Mouse (Mus musculus): ENCODE results near the gene Hist1h2ap.
"Not testable (repeated sequence)": the region's sequence is repeated elsewhere in the genome, so short reads cannot be mapped to it uniquely, and the experiment has no call there.

DNA sequence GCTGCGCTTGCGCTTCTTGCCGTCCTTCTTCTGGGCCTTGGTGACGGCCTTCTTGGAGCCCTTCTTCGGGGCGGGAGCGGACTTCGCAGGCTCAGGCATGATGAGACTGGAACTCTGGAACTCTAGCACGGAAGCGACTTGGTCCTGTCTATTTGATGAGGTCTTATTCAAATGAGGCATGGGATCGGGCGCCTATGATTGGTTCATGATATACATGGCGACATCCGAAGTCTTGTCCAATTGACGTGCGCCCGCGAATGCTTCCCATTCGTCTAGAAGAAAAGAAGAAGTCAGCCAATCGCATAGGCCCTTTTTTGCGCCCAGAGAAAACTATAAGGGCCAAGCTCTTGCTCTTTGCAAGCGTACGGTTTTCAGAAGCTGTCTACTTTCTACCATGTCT is 23.2 kb downstream of the Hist1h2ap start, which contains the start of the genes Hist1h2bq and Hist1h2ao:
- not testable (repeated sequence) for TF ChIP-seq POLR2A (IDR thresholded peaks at IDR 0.05; ENCODE audit: extremely low read depth, insufficient read depth, low read length); CTCF (IDR thresholded peaks at IDR 0.05; ENCODE audit: low read depth, low read length)
